Mouse (Mus musculus) inflammation-experienced regulatory T-cells, adult 6 months (primary cell): ENCODE results near the gene Rgs16. TPM values are rescaled to one million over a fixed set of nuclear protein-coding genes. Genes with fewer than 3 reads are reported as not detected.

Experiments used
- ATAC-seq: one replicate; pipeline ENCODE4 v1.8.0; 2017
- polyA plus RNA-seq, 3 experiments: library from polyadenylated mRNA; unstranded; fragments of 100-300 nt; shearing (Covaris generic); gene quantifications; one replicate each; pipeline ENCODE4 v1.2.1; 2017

Rgs16 gene
- polyA plus RNA-seq: 10 to 100 TPM; 19.8 to 37.6 (median 35.0) TPM

- peak; percentile 84 for ATAC-seq
Observed at GRCm38 (mm10) chr1:153740145-153740544, at the start of gene Rgs16. Gene Rgs16 (plus strand): TSS chr1:153740349.

GRCm38 (mm10) chr1:153692526-153692925, 47.6 kb upstream of the Rgs16 start:
- ATAC-seq: no peak

GRCm38 (mm10) chr1:153694372-153695120, 45.6 kb upstream of the Rgs16 start:
- ATAC-seq: no peak

GRCm38 (mm10) chr1:153695398-153695797, 44.8 kb upstream of the Rgs16 start:
- ATAC-seq: no peak

GRCm38 (mm10) chr1:153696093-153696492, 44.1 kb upstream of the Rgs16 start:
- no peak for ATAC-seq

- ATAC-seq: no peak
Observed at GRCm38 (mm10) chr1:153696541-153696940, 43.6 kb upstream of the Rgs16 start.

- no peak for ATAC-seq
Observed at GRCm38 (mm10) chr1:153697581-153698251, 42.4 kb upstream of the Rgs16 start.

- no peak for ATAC-seq
Observed at GRCm38 (mm10) chr1:153698311-153699084, 41.7 kb upstream of the Rgs16 start.

- ATAC-seq: peak; percentile 73
Observed at GRCm38 (mm10) chr1:153700448-153701063, 39.6 kb upstream of the Rgs16 start.

- no peak for ATAC-seq
Observed at GRCm38 (mm10) chr1:153701461-153701860, 38.7 kb upstream of the Rgs16 start.

- ATAC-seq: no peak
Observed at GRCm38 (mm10) chr1:153702166-153702852, 37.8 kb upstream of the Rgs16 start.

- peak; percentile 47 for ATAC-seq
Observed at GRCm38 (mm10) chr1:153702853-153703410, 37.2 kb upstream of the Rgs16 start.

GRCm38 (mm10) chr1:153703445-153703991, 36.6 kb upstream of the Rgs16 start:
- ATAC-seq: no peak

GRCm38 (mm10) chr1:153704174-153704573, 36.0 kb upstream of the Rgs16 start:
- no peak for ATAC-seq

- no peak for ATAC-seq
Observed at GRCm38 (mm10) chr1:153704996-153705395, 35.2 kb upstream of the Rgs16 start.

GRCm38 (mm10) chr1:153708626-153709025, 31.5 kb upstream of the Rgs16 start:
- ATAC-seq: no peak

GRCm38 (mm10) chr1:153709451-153709850, 30.7 kb upstream of the Rgs16 start:
- no peak for ATAC-seq

GRCm38 (mm10) chr1:153711544-153712262, 28.4 kb upstream of the Rgs16 start:
- no peak for ATAC-seq

- ATAC-seq: peak; percentile 27
Observed at GRCm38 (mm10) chr1:153712633-153713032, 27.5 kb upstream of the Rgs16 start.

- ATAC-seq: no peak
Observed at GRCm38 (mm10) chr1:153717990-153718389, 22.2 kb upstream of the Rgs16 start.

- no peak for ATAC-seq
Observed at GRCm38 (mm10) chr1:153720935-153721334, 19.2 kb upstream of the Rgs16 start.
